Mouse (Mus musculus): ENCODE measurements around the gene Ltf.
A peak's percentile ranks its signal among the peaks of the same experiment; 100 is the strongest.

Ltf gene

GRCm38 (mm10) chr9:111019022-111019421, at the start of gene Ltf:
Ltf (plus strand) TSS chr9:111019271.
- no peak for DNase-seq (ENCODE audit: low read depth in 1 of 2, low spot score in 2 of 2)

- DNase-seq (ENCODE audit: low read depth in 1 of 2, low spot score in 2 of 2), result no peak
Observed at GRCm38 (mm10) chr9:110979411-110979810, 39.7 kb upstream of the Ltf start.

DNA sequence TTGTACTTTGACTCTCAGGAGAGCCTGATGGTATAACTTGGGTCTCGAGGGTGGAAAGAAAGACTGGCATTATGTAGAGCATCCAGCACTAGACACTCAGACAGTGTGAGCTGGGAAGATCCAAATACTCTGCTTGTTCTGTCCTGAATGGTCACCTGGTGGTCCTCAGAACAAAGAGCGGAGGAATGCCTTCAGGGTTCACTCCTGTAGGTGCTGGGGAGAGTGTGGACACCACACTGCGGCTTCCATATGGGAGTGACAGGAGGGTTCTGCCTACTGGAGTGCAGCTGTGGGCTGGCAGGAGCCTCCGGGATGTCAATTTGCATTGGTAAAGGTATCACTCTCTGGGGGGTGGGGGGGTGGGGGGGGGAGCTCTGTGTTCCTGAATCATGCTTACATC, 36.7 kb upstream of the Ltf start:
- DNase-seq (ENCODE audit: low read depth in 1 of 2, low spot score in 2 of 2), result no peak

DNA sequence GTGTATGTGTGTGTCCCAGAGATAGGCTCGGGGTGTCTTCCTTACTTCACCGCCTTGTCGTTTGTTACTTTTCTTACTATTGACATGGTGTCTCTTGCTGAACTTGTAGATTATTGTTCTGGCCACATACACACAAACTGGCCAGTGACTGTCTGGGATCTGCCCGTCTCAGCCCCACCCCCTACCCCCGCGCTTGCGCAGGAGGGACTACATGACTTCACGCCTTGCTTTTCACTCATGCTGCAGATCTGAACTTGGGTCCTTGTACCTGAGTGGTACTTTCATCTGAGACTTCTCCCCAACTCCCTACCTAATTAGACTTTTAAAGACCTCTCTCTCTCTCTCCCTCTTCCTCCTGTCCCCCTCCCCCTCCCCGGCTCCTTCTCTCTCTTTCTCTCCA, 35.0 kb upstream of the Ltf start:
- DNase-seq (ENCODE audit: low read depth in 1 of 2, low spot score in 2 of 2), result no peak

GRCm38 (mm10) chr9:110985541-110985940, 33.5 kb upstream of the Ltf start:
- DNase-seq (ENCODE audit: low read depth in 1 of 2, low spot score in 2 of 2), result no peak

GRCm38 (mm10) chr9:110985951-110986350, 33.1 kb upstream of the Ltf start:
- no peak for DNase-seq (ENCODE audit: low read depth in 1 of 2, low spot score in 2 of 2)

- no peak for DNase-seq (ENCODE audit: low read depth in 1 of 2, low spot score in 2 of 2)
Observed at GRCm38 (mm10) chr9:110987331-110987730, 31.7 kb upstream of the Ltf start.

DNA sequence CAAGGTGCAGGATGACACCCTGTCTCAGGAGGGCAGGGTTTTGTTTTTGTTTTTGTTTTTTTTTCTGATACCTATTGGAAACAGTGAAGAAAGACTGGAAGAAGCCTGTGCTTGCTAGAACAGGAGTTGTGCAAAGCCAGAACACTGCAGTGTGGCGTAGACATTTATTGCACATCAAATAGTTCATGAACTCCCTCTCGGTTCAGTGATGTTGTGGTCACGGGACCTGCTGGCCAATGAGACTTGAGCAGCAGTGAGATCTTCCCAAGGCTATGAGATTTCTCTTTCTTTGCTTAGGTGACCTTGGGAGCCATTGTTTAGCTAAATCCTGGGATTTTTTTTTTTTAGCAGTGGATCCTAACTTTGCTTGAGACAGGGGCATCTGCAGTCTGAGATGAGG, 31.0 kb upstream of the Ltf start:
- DNase-seq (ENCODE audit: low read depth in 1 of 2, low spot score in 2 of 2), result no peak

DNA sequence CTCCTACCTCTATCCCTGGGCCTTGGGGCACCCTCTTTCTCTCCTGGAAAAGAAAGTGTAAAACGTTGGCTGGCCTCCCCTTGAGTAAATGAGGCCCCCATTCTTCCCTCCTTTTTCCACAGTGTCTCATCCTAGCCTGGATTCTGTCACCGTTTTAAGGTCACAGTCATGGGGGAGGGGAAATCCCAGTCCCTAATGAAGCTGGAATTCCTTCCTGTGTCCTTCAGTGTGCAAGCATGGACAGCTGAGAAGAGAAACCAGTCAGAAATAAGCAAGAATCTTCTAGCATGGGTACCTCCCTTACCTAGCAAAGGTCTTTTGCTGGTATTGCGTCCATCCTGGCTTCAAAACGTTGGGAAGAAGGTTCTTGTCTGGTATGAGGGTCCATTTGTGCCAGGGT, 29.9 kb upstream of the Ltf start:
- no peak for DNase-seq (ENCODE audit: low read depth in 1 of 2, low spot score in 2 of 2)

DNA sequence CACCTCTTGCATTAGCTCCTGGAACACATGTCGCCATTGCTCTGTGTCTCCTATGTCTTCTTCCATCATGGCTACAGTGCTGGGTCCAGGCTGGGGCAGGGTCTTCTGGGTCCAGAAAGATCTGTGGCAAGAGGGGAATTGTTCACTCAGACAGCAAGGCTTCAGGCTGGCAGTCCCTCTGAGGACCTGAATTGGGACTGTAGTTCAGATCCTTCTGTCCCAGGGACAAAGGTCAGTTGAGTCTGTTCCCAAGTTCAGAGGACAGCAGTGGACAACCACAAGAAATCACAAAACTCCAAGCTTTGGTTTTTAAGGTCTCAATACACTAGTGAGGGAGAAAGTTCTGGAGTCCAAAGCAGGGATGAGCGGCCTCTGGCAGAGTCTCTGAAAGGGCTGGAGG, 29.5 kb upstream of the Ltf start:
- DNase-seq (ENCODE audit: low read depth in 1 of 2, low spot score in 2 of 2), result no peak

DNA sequence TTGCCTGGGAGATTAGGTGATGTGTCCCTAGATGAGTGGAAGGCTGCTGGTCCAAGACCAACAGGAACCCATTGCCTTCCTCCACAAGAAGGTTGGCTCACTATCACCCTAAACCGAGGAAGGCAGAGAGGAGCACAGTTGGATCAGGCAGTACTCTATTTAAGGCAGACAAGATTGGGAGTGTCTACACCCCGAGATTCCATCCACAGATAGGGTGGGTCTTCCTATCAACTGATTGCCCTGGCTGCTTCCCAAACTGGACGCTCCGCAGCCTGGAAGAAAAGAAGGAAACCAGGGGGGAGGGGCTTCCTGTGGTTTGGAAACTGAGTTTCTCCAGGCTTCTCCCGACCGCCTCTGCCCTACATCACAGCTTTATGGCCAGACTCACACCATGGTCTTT, 28.9 kb upstream of the Ltf start, which contains the start of gene Rtp3:
Gene Rtp3 (minus strand): TSS at position 380 of the 400 bp plus-strand sequence.
- no peak for DNase-seq (ENCODE audit: low read depth in 1 of 2, low spot score in 2 of 2)

- no peak for DNase-seq (ENCODE audit: low read depth in 1 of 2, low spot score in 2 of 2)
Observed at GRCm38 (mm10) chr9:110993281-110993709, 25.8 kb upstream of the Ltf start.

DNA sequence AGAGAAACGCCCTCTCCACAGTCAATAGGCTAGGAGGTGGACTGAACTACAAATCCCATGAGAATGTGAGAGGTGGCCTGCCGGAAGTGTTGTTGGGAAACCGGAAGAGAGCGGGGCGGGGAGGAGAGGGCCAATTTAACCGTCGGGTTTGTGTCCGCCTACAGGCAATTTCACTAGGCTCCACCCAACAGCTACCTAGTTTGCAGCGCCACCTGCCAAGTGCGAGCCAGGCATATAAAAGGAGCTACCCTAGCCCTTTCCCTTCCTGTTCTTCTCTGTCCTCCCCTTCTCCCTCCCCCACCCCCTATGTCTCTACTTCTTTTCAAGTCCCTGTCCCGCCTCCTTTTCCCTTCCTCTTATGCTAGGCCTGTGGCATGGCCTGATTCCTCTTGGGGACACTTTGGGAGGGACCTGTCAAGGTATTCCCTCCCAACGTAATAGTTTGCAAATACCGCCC, 24.3 kb upstream of the Ltf start:
- DNase-seq (ENCODE audit: low read depth in 1 of 2, low spot score in 2 of 2), result peak in 1 of 2 experiments; percentile 38

DNA sequence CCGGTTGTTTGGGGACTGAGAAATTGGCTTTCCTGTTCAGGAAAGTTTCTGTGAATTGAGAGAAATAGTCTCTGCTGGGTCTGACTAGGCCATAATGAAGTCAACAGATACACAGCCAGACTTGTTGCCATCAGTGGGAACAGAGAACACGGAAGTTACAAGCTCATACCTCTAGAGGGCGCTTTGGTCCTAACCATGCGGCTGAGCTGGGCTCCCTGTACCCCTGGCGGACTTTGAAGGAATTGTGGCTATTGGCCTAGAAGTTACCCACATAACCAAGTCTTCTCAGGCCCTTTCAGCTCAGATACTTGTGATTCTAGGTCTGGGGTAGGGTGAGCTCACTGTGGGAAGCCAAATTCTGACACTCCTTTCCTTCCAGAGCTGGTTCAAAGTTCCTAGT, 21.8 kb upstream of the Ltf start:
- DNase-seq (ENCODE audit: low read depth in 1 of 2, low spot score in 2 of 2), result peak; percentile 57 to 72

DNA sequence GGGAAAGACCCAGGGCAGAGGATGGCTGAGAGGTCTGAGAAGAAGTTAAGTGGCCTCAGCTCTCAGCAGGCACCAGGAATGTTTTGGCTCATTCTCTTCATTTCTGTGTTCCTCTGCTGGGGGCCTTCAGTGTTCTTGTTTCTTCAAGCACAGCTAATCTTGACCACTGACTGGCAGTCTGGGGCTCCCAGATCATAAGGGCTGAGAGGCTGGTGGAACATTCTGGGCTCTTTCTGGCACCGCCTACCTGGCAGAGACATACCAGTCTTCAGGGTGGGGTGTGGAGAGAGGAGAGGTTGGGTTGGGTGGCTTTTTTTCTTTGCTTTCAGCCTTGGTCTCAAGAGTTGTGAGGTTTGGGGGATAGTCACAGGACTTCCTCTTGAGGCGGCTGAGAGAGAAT, 20.0 kb upstream of the Ltf start:
- no peak for DNase-seq (ENCODE audit: low read depth in 1 of 2, low spot score in 2 of 2)

GRCm38 (mm10) chr9:110999856-111000255, 19.2 kb upstream of the Ltf start:
- DNase-seq (ENCODE audit: low read depth in 1 of 2, low spot score in 2 of 2), result no peak

- no peak for DNase-seq (ENCODE audit: low read depth in 1 of 2, low spot score in 2 of 2)
Observed at GRCm38 (mm10) chr9:111001621-111002020, 17.4 kb upstream of the Ltf start.

- no peak for DNase-seq (ENCODE audit: low read depth in 1 of 2, low spot score in 2 of 2)
Observed at GRCm38 (mm10) chr9:111003279-111003678, 15.8 kb upstream of the Ltf start.

DNA sequence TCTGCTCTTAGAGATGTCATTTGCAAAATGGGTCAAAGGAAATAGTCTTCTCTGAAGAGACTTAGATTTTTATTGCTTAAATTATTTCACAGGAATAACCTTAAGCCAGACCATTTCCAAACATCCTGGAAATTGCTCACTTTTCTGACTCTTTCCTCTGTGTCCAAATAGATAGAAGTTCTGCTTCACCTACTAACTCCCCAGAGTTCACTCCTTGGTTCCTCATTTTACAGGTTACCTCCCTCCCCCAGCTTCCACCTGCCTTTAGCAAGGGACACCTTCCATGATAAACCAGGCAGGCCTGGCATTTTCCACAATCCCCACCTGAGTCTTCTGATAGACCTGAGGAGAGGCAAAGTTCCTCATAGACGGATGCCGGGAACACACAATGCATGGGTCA, 12.5 kb upstream of the Ltf start:
- DNase-seq (ENCODE audit: low read depth in 1 of 2, low spot score in 2 of 2), result no peak

- DNase-seq (ENCODE audit: low read depth in 1 of 2, low spot score in 2 of 2), result no peak
Observed at GRCm38 (mm10) chr9:111009763-111010162, 9.3 kb upstream of the Ltf start.

- DNase-seq (ENCODE audit: low read depth in 1 of 2, low spot score in 2 of 2), result no peak
Observed at GRCm38 (mm10) chr9:111011550-111011949, 7.5 kb upstream of the Ltf start.

DNA sequence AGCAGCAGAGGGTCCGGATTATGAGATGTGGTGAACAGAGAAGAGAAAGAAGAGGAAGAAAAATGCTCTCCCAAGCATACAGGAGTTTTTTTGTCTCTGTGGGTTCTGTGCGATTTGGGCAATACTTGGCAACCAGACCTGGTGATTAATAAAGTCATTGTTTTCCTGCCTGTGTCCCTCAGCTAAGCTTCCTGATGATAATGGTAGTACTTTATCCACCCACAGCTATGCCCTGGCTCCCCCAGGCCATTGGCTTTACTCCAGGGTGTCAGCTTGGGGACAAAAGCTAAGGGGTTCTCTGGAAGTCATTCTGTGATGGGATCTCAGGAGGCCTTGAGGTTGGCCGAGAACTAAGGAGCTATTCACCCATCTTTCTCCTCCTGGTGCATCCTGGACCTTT, 7.0 kb upstream of the Ltf start:
- no peak for DNase-seq (ENCODE audit: low read depth in 1 of 2, low spot score in 2 of 2)

DNA sequence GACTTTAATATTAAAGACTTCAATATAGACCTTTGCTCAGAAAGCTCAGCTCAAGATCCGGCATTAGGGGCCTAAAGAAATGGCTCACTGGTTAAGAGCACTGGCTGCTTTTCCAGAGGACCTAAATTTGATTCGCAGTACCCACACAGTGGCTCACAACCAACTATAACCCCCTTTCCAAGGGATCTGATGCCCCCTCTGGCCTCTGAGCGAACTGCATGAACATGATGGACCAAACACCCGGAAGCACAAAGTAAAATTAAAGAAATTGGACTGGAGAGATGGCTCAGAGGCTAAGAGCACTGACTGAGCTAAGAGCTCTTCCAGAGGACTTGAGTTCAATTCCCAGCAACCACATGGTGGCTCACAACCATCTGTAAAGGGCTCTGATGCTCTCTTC, 3.4 kb upstream of the Ltf start:
- no peak for DNase-seq (ENCODE audit: low read depth in 1 of 2, low spot score in 2 of 2)

GRCm38 (mm10) chr9:111026791-111027190, 7.7 kb downstream of the Ltf start:
- no peak for DNase-seq (ENCODE audit: low read depth in 1 of 2, low spot score in 2 of 2)
